In the genomic region with DNA sequence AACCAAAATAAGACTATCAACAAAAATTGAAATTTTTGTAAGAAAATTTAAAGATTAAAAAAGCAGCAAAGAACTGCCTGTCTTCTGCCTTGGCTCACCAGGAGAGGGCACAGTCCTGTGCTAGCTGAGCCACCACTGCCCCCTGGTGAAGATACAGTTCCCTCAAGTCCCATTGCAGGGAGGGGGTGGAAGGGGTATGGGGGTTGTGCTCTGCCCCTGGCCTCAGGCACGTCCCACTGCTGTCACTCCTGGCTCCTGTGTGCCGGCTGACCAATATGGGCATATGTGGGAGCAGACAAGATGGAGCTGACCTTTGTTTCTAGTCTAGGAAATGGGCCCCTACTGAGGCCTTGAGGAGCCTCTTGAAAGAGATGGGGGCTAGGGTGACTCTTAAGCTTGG, we compare ENCODE assay signal across 8 mouse cellular contexts. TPM values are rescaled to one million over a fixed set of nuclear protein-coding genes. Genes with fewer than 3 reads are reported as not detected.
A peak's percentile ranks its signal among the peaks of the same experiment; 100 is the strongest.
DNase-seq lines count a peak whose midpoint lies in the region; ATAC-seq and TF ChIP-seq lines count a peak whose summit lies in the region.

No protein-coding gene starts in this region.

- H3K4me3 ChIP-seq in spleen, adult 2 months (ENCODE audit: extremely low read depth, insufficient read depth, insufficient read length) = no peak overlapping the region
- H3K4me3 ChIP-seq in forebrain, embryonic 16.5 days (replicated peaks; ENCODE audit: low read length) = no peak overlapping the region
- no peak overlapping the region for H3K4me3 ChIP-seq in intestine, embryonic 14.5 days (ENCODE audit: low read depth, low read length)
- no peak overlapping the region for H3K4me3 ChIP-seq in liver, embryonic 14.5 days (ENCODE audit: insufficient read depth in 1 of 2, low read depth in 2 of 2, low read length in 2 of 2)

- no peak for TF ChIP-seq EP300 in liver, embryonic 14.5 days (IDR thresholded peaks at IDR 0.05; ENCODE audit: low read depth)

- H3K27ac ChIP-seq in spleen, adult 2 months (ENCODE audit: insufficient read depth, low read length) = no peak overlapping the region
- H3K27ac ChIP-seq in forebrain, embryonic 16.5 days (ENCODE audit: low read length) = no peak overlapping the region
- H3K27ac ChIP-seq in intestine, embryonic 14.5 days (ENCODE audit: low read depth) = no peak overlapping the region
- H3K27ac ChIP-seq in liver, embryonic 14.5 days = no peak overlapping the region

- no peak overlapping the region for H3K4me2 ChIP-seq in forebrain, embryonic 16.5 days (ENCODE audit: low read length)
- no peak overlapping the region for H3K4me2 ChIP-seq in intestine, embryonic 14.5 days (ENCODE audit: low read length)
- H3K4me2 ChIP-seq in liver, embryonic 14.5 days (ENCODE audit: low read depth) = no peak overlapping the region

- peaks cover 13% of the 10 kb centered on the region for H3K36me3 ChIP-seq in spleen, adult 2 months (ENCODE audit: control insufficient read depth, insufficient read depth, low read length)
- peaks cover 19% of the 10 kb centered on the region for H3K36me3 ChIP-seq in forebrain, embryonic 16.5 days (ENCODE audit: control insufficient read depth, insufficient read depth)
- peaks cover 75% of the 10 kb centered on the region for H3K36me3 ChIP-seq in intestine, embryonic 14.5 days (ENCODE audit: control insufficient read depth, insufficient read depth, low read length)
- peaks cover 35% of the 10 kb centered on the region for H3K36me3 ChIP-seq in liver, embryonic 14.5 days (replicated peaks; ENCODE audit: control insufficient read depth, insufficient read depth, low read depth)

- no peak for TF ChIP-seq POLR2A in spleen, adult 2 months (IDR thresholded peaks at IDR 0.05; ENCODE audit: low read depth, low read length)

- peaks cover 1% of the 10 kb centered on the region; the same call in 1 of the 2 replicates for H3K4me1 ChIP-seq in spleen, adult 2 months (ENCODE audit: control insufficient read depth, insufficient read depth, insufficient read length)
- peaks cover 13% of the 10 kb centered on the region for H3K4me1 ChIP-seq in forebrain, embryonic 16.5 days (replicated peaks; ENCODE audit: control insufficient read depth, insufficient read depth, low read length)
- H3K4me1 ChIP-seq in intestine, embryonic 14.5 days (replicated peaks; ENCODE audit: control insufficient read depth, insufficient read depth, low read length) = no peaks in the 10 kb centered on the region
- 0 out of 4 replicates have a peak, but pooled peaks cover 0 to 3% of the 10 kb centered on the region in 2 experiments for H3K4me1 ChIP-seq in liver, embryonic 14.5 days (replicated peaks; ENCODE audit: control insufficient read depth in 2 of 2, insufficient read depth in 2 of 2, low read length in 1 of 2)

- ATAC-seq in forebrain, embryonic 16.5 days = peak; percentile 57
- ATAC-seq in intestine, embryonic 14.5 days (replicated peaks; ENCODE audit: low FRiP score, low TSS enrichment, low read depth) = peak; percentile 57
- peak; percentile 62 for ATAC-seq in liver, embryonic 14.5 days (ENCODE audit: insufficient read depth)

- H3K9me3 ChIP-seq in forebrain, embryonic 16.5 days (ENCODE audit: control insufficient read depth, low read length) = no peaks in the 10 kb centered on the region
- no peaks in the 10 kb centered on the region for H3K9me3 ChIP-seq in intestine, embryonic 14.5 days (ENCODE audit: control insufficient read depth, low read length)
- H3K9me3 ChIP-seq in liver, embryonic 14.5 days (ENCODE audit: control insufficient read depth, low read length) = no peaks in the 10 kb centered on the region

- TF ChIP-seq CTCF in spleen, adult 2 months (IDR thresholded peaks at IDR 0.05; ENCODE audit: extremely low read depth, insufficient read depth, insufficient read length, insufficient replicate concordance) = peak; percentile 65; the same call in 1 of the 2 replicates
- TF ChIP-seq CTCF in liver, embryonic 14.5 days (IDR thresholded peaks at IDR 0.05; ENCODE audit: low read depth) = peak; percentile 95

- H3K27me3 ChIP-seq in spleen, adult 2 months (ENCODE audit: control insufficient read depth, insufficient read depth, low read length) = no peaks in the 10 kb centered on the region
- no peaks in the 10 kb centered on the region for H3K27me3 ChIP-seq in forebrain, embryonic 16.5 days (replicated peaks; ENCODE audit: control insufficient read depth, insufficient read depth, low read length)
- no peaks in the 10 kb centered on the region for H3K27me3 ChIP-seq in intestine, embryonic 14.5 days (replicated peaks; ENCODE audit: control insufficient read depth, insufficient read depth, low read length)
- no peaks in the 10 kb centered on the region for H3K27me3 ChIP-seq in liver, embryonic 14.5 days (ENCODE audit: control insufficient read depth, insufficient read depth, low read length)

- 19% methylated on average over 2 of the region's 2 CpGs for WGBS in spleen, adult 2 months
- 23% methylated on average over 2 of the region's 2 CpGs for WGBS in forebrain, embryonic 16.5 days
- 20% methylated on average over 2 of the region's 2 CpGs for WGBS in intestine, embryonic 14.5 days
- WGBS in liver, embryonic 14.5 days (ENCODE audit: insufficient replicate concordance) = 7% methylated on average over 2 of the region's 2 CpGs

- no peak overlapping the region for H3K9ac ChIP-seq in forebrain, embryonic 16.5 days (replicated peaks; ENCODE audit: low read depth, low read length)
- no peak overlapping the region for H3K9ac ChIP-seq in intestine, embryonic 14.5 days (ENCODE audit: low read length)
- H3K9ac ChIP-seq in liver, embryonic 14.5 days (replicated peaks) = no peak overlapping the region

- peak in 1 of 2 experiments; percentile 48 for DNase-seq in spleen, adult 2 months (ENCODE audit: low read depth in 1 of 2, low spot score in 2 of 2)
- DNase-seq in spleen, adult 12 weeks (ENCODE audit: low spot score) = no peak
- DNase-seq in adrenal gland, adult 2 months = peak; percentile 76
- DNase-seq in intestine, embryonic 14.5 days (ENCODE audit: low spot score) = no peak
- no peak for DNase-seq in liver, embryonic 14.5 days (ENCODE audit: low read depth in 3 of 3, low spot score in 3 of 3)
- DNase-seq in naive thymus-derived CD4-positive, alpha-beta T cell, adult 2 months (ENCODE audit: low read depth) = peak; percentile 58
- DNase-seq in urinary bladder, adult 2 months (ENCODE audit: low spot score) = no peak

RNA-seq across cellular contexts. Expression of a gene that starts 19.9 kb away (rescaled TPM):
- 22.3 and 29.0 TPM in 2 replicates for polyA plus RNA-seq in spleen, adult 2 months (2012; rRNA removed)
- total RNA-seq in adrenal gland, adult 2 months (2021) = 10 to 100 TPM; 73.3 TPM
- 50.3 and 64.6 TPM in 2 replicates for polyA plus RNA-seq in adrenal gland, adult 2 months (2012; rRNA removed)
- 24.0 and 27.8 TPM in 2 replicates for polyA plus RNA-seq in forebrain, embryonic 16.5 days (2015; fragmentation: Nextera tagmentation; extraction: Ambion mirVana)
- polyA plus RNA-seq in intestine, embryonic 14.5 days (2014; fragmentation: Nextera tagmentation; extraction: Ambion mirVana) = 17.0 and 17.4 TPM in 2 replicates
- polyA plus RNA-seq in liver, embryonic 14.5 days (2012; rRNA removed) = 79.9 and 113 TPM in 2 replicates
- polyA plus RNA-seq in liver, embryonic 14.5 days (2014; fragmentation: Nextera tagmentation; extraction: Ambion mirVana) = 110 and 112 TPM in 2 replicates
- 16.5 and 21.5 TPM in 2 replicates for polyA plus RNA-seq in urinary bladder, adult 2 months (2012; rRNA removed)

RNA-seq across cellular contexts. Expression of a gene that starts 20.4 kb away (rescaled TPM):
- 64.7 and 87.1 TPM in 2 replicates for polyA plus RNA-seq in spleen, adult 2 months (2012; rRNA removed)
- total RNA-seq in adrenal gland, adult 2 months (2021) = 100 to 1,000 TPM; 203 to 288 TPM
- 407 and 432 TPM in 2 replicates for polyA plus RNA-seq in adrenal gland, adult 2 months (2012; rRNA removed)
- 88.8 and 98.1 TPM in 2 replicates for polyA plus RNA-seq in forebrain, embryonic 16.5 days (2015; fragmentation: Nextera tagmentation; extraction: Ambion mirVana)
- 95.4 and 95.6 TPM in 2 replicates for polyA plus RNA-seq in intestine, embryonic 14.5 days (2014; fragmentation: Nextera tagmentation; extraction: Ambion mirVana)
- 73.8 and 84.7 TPM in 2 replicates for polyA plus RNA-seq in liver, embryonic 14.5 days (2012; rRNA removed)
- 69.8 and 80.4 TPM in 2 replicates for polyA plus RNA-seq in liver, embryonic 14.5 days (2014; fragmentation: Nextera tagmentation; extraction: Ambion mirVana)
- 169 and 205 TPM in 2 replicates for polyA plus RNA-seq in urinary bladder, adult 2 months (2012; rRNA removed)

RNA-seq across cellular contexts. Expression of a gene that starts 58.3 kb away (rescaled TPM):
- polyA plus RNA-seq in spleen, adult 2 months (2012; rRNA removed) = 55.9 and 57.1 TPM in 2 replicates
- 10 to 100 TPM; 33.4 to 48.9 TPM for total RNA-seq in adrenal gland, adult 2 months (2021)
- polyA plus RNA-seq in adrenal gland, adult 2 months (2012; rRNA removed) = 54.2 and 59.1 TPM in 2 replicates
- polyA plus RNA-seq in forebrain, embryonic 16.5 days (2015; fragmentation: Nextera tagmentation; extraction: Ambion mirVana) = 58.6 and 67.8 TPM in 2 replicates
- polyA plus RNA-seq in intestine, embryonic 14.5 days (2014; fragmentation: Nextera tagmentation; extraction: Ambion mirVana) = 31.7 and 33.0 TPM in 2 replicates
- 6.0 and 6.4 TPM in 2 replicates for polyA plus RNA-seq in liver, embryonic 14.5 days (2012; rRNA removed)
- polyA plus RNA-seq in liver, embryonic 14.5 days (2014; fragmentation: Nextera tagmentation; extraction: Ambion mirVana) = 4.7 and 7.4 TPM in 2 replicates
- 15.6 and 17.3 TPM in 2 replicates for polyA plus RNA-seq in urinary bladder, adult 2 months (2012; rRNA removed)

RNA-seq across cellular contexts. Expression of a gene that starts 58.4 kb away (rescaled TPM):
- polyA plus RNA-seq in spleen, adult 2 months (2012; rRNA removed) = 29.4 and 31.1 TPM in 2 replicates
- 10 to 100 TPM; 36.1 to 37.1 TPM for total RNA-seq in adrenal gland, adult 2 months (2021)
- polyA plus RNA-seq in adrenal gland, adult 2 months (2012; rRNA removed) = 40.6 and 51.1 TPM in 2 replicates
- 74.9 and 86.8 TPM in 2 replicates for polyA plus RNA-seq in forebrain, embryonic 16.5 days (2015; fragmentation: Nextera tagmentation; extraction: Ambion mirVana)
- 34.8 and 34.9 TPM in 2 replicates for polyA plus RNA-seq in intestine, embryonic 14.5 days (2014; fragmentation: Nextera tagmentation; extraction: Ambion mirVana)
- 44.3 and 44.5 TPM in 2 replicates for polyA plus RNA-seq in liver, embryonic 14.5 days (2012; rRNA removed)
- 58.8 and 70.3 TPM in 2 replicates for polyA plus RNA-seq in liver, embryonic 14.5 days (2014; fragmentation: Nextera tagmentation; extraction: Ambion mirVana)
- 36.6 and 43.0 TPM in 2 replicates for polyA plus RNA-seq in urinary bladder, adult 2 months (2012; rRNA removed)

Comparison
In these comparisons a context has a peak if more than half of its experiments do, and no peak if none do; other contexts are left out.
1. DNase-seq: peak in adrenal gland, adult 2 months (single experiment) and naive thymus-derived CD4-positive, alpha-beta T cell, adult 2 months (single experiment); none in spleen, adult 12 weeks (single experiment), intestine, embryonic 14.5 days (single experiment), liver, embryonic 14.5 days (0 of 3) and urinary bladder, adult 2 months (single experiment).
2. Peak in every context shown above with its lines, with median percentiles within 50 percentile points of each other: ATAC-seq.